ENCODE assay signal across 8 mouse cellular contexts in the genomic region with DNA sequence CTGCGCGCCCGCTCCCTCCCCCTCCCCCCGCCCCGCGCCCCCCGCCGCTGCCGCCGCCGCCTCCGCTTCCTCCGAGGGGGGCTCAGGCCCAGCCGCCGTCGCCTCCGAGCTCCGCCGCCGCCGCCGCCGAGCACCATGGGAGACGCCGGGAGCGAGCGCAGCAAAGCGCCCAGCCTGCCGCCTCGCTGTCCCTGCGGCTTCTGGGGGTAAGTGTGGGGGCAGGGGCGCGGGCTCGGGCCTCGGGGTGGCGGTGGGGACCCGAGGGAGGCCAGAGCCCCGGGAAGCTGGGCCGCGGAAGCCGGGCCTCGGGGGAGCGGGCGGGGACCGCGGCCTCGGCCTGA. TPM values are rescaled to one million over a fixed set of nuclear protein-coding genes. Genes with fewer than 3 reads are reported as not detected.
DNase-seq lines count a peak whose midpoint lies in the region; ATAC-seq and TF ChIP-seq lines count a peak whose summit lies in the region.

No protein-coding gene starts in this region.

- H3K9ac ChIP-seq in liver, adult 2 months (ENCODE audit: low read depth, low read length) = peak overlapping the region; percentile 100
- H3K9ac ChIP-seq in embryonic facial prominence, embryonic 12.5 days = peak overlapping the region; percentile 98
- peak overlapping the region; percentile 90 for H3K9ac ChIP-seq in intestine, embryonic 14.5 days (ENCODE audit: low read length)
- H3K9ac ChIP-seq in neural tube, embryonic 12.5 days = peak overlapping the region; percentile 99

- H3K36me3 ChIP-seq in liver, adult 2 months (ENCODE audit: control insufficient read depth, insufficient read depth, low read length) = no peaks in the 10 kb centered on the region
- H3K36me3 ChIP-seq in embryonic facial prominence, embryonic 12.5 days = no peaks in the 10 kb centered on the region
- no peaks in the 10 kb centered on the region for H3K36me3 ChIP-seq in intestine, embryonic 14.5 days (ENCODE audit: control insufficient read depth, insufficient read depth, low read length)
- no peaks in the 10 kb centered on the region for H3K36me3 ChIP-seq in neural tube, embryonic 12.5 days

- H3K4me1 ChIP-seq in liver, adult 2 months (ENCODE audit: control insufficient read depth, insufficient read depth, low read length) = peaks cover 24% of the 10 kb centered on the region
- peaks cover 39% of the 10 kb centered on the region for H3K4me1 ChIP-seq in embryonic facial prominence, embryonic 12.5 days
- peaks cover 39% of the 10 kb centered on the region for H3K4me1 ChIP-seq in intestine, embryonic 14.5 days (replicated peaks; ENCODE audit: control insufficient read depth, insufficient read depth, low read length)
- peaks cover 36% of the 10 kb centered on the region for H3K4me1 ChIP-seq in neural tube, embryonic 12.5 days

- H3K9me3 ChIP-seq in embryonic facial prominence, embryonic 12.5 days = no peaks in the 10 kb centered on the region
- H3K9me3 ChIP-seq in intestine, embryonic 14.5 days (ENCODE audit: control insufficient read depth, low read length) = no peaks in the 10 kb centered on the region
- H3K9me3 ChIP-seq in neural tube, embryonic 12.5 days = no peaks in the 10 kb centered on the region

- 1% methylated on average over 30 of the region's 47 CpGs for WGBS in liver, adult 2 months
- WGBS in embryonic facial prominence, embryonic 12.5 days = under 1% methylated on average over 29 of the region's 47 CpGs
- 1% methylated on average over 35 of the region's 47 CpGs for WGBS in intestine, embryonic 14.5 days
- whole genome bisulfite sequencing in neural tube, embryonic 12.5 days = 1% methylated on average over 32 of the region's 47 CpGs

- TF ChIP-seq CTCF in liver, adult 2 months (IDR thresholded peaks at IDR 0.05; ENCODE audit: low read depth, low read length) = no peak

- H3K27me3 ChIP-seq in liver, adult 2 months (ENCODE audit: control insufficient read depth, insufficient read depth, low read length) = no peaks in the 10 kb centered on the region
- H3K27me3 ChIP-seq in embryonic facial prominence, embryonic 12.5 days = no peaks in the 10 kb centered on the region
- H3K27me3 ChIP-seq in intestine, embryonic 14.5 days (replicated peaks; ENCODE audit: control insufficient read depth, insufficient read depth, low read length) = no peaks in the 10 kb centered on the region
- no peaks in the 10 kb centered on the region for H3K27me3 ChIP-seq in neural tube, embryonic 12.5 days (replicated peaks)

- peak overlapping the region; percentile 91 for H3K27ac ChIP-seq in liver, adult 2 months (replicated peaks; ENCODE audit: insufficient read depth, low read depth, low read length)
- H3K27ac ChIP-seq in embryonic facial prominence, embryonic 12.5 days = peak overlapping the region; percentile 99
- peak overlapping the region; percentile 97 for H3K27ac ChIP-seq in intestine, embryonic 14.5 days (ENCODE audit: low read depth)
- H3K27ac ChIP-seq in neural tube, embryonic 12.5 days = peak overlapping the region; percentile 99

- peak; percentile 23 for ATAC-seq in embryonic facial prominence, embryonic 12.5 days (ENCODE audit: insufficient number of reproducible peaks, insufficient read depth, low FRiP score, low TSS enrichment)
- ATAC-seq in intestine, embryonic 14.5 days (replicated peaks; ENCODE audit: low FRiP score, low TSS enrichment, low read depth) = peak; percentile 10
- ATAC-seq in neural tube, embryonic 12.5 days (ENCODE audit: low FRiP score, low read depth) = no peak; the same call in 1 of the 2 replicates

- no peak for TF ChIP-seq POLR2A in liver, adult 2 months (IDR thresholded peaks at IDR 0.05; ENCODE audit: extremely low read depth, insufficient read depth, low read length)

- intact Hi-C loops in left cerebral cortex, postnatal 25 days (cut with DNase I) = loop anchor here (5.0 kb wide), 1 partner anchor 192 kb away; no protein-coding TSS in a partner anchor

- peak overlapping the region; percentile 79 for H3K4me2 ChIP-seq in embryonic facial prominence, embryonic 12.5 days (replicated peaks)
- H3K4me2 ChIP-seq in intestine, embryonic 14.5 days (ENCODE audit: low read length) = peak overlapping the region; percentile 79
- peak overlapping the region; percentile 77 for H3K4me2 ChIP-seq in neural tube, embryonic 12.5 days (replicated peaks)

- DNase-seq in liver, adult 2 months (ENCODE audit: extremely low read depth, low read depth, low spot score) = no peak
- DNase-seq in liver = no peak
- no peak for DNase-seq in intestine, embryonic 14.5 days (ENCODE audit: low spot score)
- DNase-seq in left cerebral cortex, postnatal 25 days (ENCODE audit: low spot score in 2 of 2) = no peak
- DNase-seq in adrenal gland, adult 2 months = no peak
- DNase-seq in right cerebral cortex, postnatal 10 days (ENCODE audit: low spot score in 2 of 2) = no peak

- H3K79me2 ChIP-seq in liver, adult 2 months (ENCODE audit: control insufficient read depth, insufficient read depth, low read length) = peaks cover 27% of the 10 kb centered on the region

- H3K4me3 ChIP-seq in liver, adult 2 months (ENCODE audit: insufficient read depth, low read depth, low read length) = peak overlapping the region; percentile 75
- peak overlapping the region; percentile 97 for H3K4me3 ChIP-seq in embryonic facial prominence, embryonic 12.5 days
- peak overlapping the region; percentile 66 for H3K4me3 ChIP-seq in intestine, embryonic 14.5 days (ENCODE audit: low read depth, low read length)
- peak overlapping the region; percentile 98 for H3K4me3 ChIP-seq in neural tube, embryonic 12.5 days

RNA-seq across cellular contexts. Expression of a gene that starts 0.5 kb away (rescaled TPM):
- 46.7 and 59.9 TPM in 2 replicates for total RNA-seq in liver, adult 2 months (2014; rRNA removed)
- polyA plus RNA-seq in liver, adult 2 months (2012; rRNA removed) = 63.3 and 71.0 TPM in 2 replicates
- 68.1 and 70.3 TPM in 2 replicates for polyA plus RNA-seq in embryonic facial prominence, embryonic 12.5 days (2016; fragmentation: Nextera tagmentation; extraction: Ambion mirVana)
- polyA plus RNA-seq in intestine, embryonic 14.5 days (2014; fragmentation: Nextera tagmentation; extraction: Ambion mirVana) = 40.9 and 42.6 TPM in 2 replicates
- 88.4 and 94.2 TPM in 2 replicates for polyA plus RNA-seq in neural tube, embryonic 12.5 days (2016; fragmentation: Nextera tagmentation; extraction: Ambion mirVana)
- total RNA-seq in left cerebral cortex, postnatal 25 days (2021) = 100 to 1,000 TPM; 114 to 122 TPM
- 100 to 1,000 TPM; 164 to 210 TPM for total RNA-seq in adrenal gland, adult 2 months (2021)
- 60.9 and 67.0 TPM in 2 replicates for polyA plus RNA-seq in adrenal gland, adult 2 months (2012; rRNA removed)

RNA-seq across cellular contexts. Expression of a gene that starts 35.2 kb away (rescaled TPM):
- under 0.01 and 0.09 TPM in 2 replicates for total RNA-seq in liver, adult 2 months (2014; rRNA removed)
- polyA plus RNA-seq in liver, adult 2 months (2012; rRNA removed) = 0.37 and 0.64 TPM in 2 replicates
- polyA plus RNA-seq in embryonic facial prominence, embryonic 12.5 days (2016; fragmentation: Nextera tagmentation; extraction: Ambion mirVana) = 2.4 and 4.0 TPM in 2 replicates
- polyA plus RNA-seq in intestine, embryonic 14.5 days (2014; fragmentation: Nextera tagmentation; extraction: Ambion mirVana) = 1.5 and 1.7 TPM in 2 replicates
- polyA plus RNA-seq in neural tube, embryonic 12.5 days (2016; fragmentation: Nextera tagmentation; extraction: Ambion mirVana) = 7.0 and 8.4 TPM in 2 replicates
- 10 to 100 TPM; 30.4 to 36.6 TPM for total RNA-seq in left cerebral cortex, postnatal 25 days (2021)
- 1 to 10 TPM; 1.0 to 1.3 TPM for total RNA-seq in adrenal gland, adult 2 months (2021)
- polyA plus RNA-seq in adrenal gland, adult 2 months (2012; rRNA removed) = 1.5 and 2.4 TPM in 2 replicates
